Mouse (Mus musculus) erythroblast, adult 5-6 weeks (primary cell): ENCODE results near the gene Tnfaip3. TPM values are rescaled to one million over a fixed set of nuclear protein-coding genes. Genes with fewer than 3 reads are reported as not detected.

Experiments
- ATAC-seq: replicated peaks from 2 replicates; pipeline ENCODE4 v1.8.0; 2016; ENCODE audit warnings: moderate number of reproducible peaks, mild to moderate bottlenecking, moderate TSS enrichment, inconsistent platforms; ENCODE audit not compliant: poor library complexity, low FRiP score, severe bottlenecking
- total RNA-seq, 2 experiments: library from RNA; stranded (forward) in 1 of 2; stranded (reverse) in 1 of 2; fragments of 150-400 nt in 1 of 2; fragments of 200-764, 138-1000 nt in 1 of 2; gene quantifications; 2 replicates each; pipeline versions ENCODE4 v1.2.3 to v1.2.4; 2015 to 2017; ENCODE audit warnings: low replicate concordance in 2 of 2

The Tnfaip3 gene
- total RNA-seq (2015; ENCODE audit: low replicate concordance) = 4.0 TPM in 2 replicates
- total RNA-seq (2017; ENCODE audit: low replicate concordance) = 2.1 and 2.9 TPM in 2 replicates

GRCm38 (mm10) chr10:19015257-19015862, at the start of gene Tnfaip3:
Gene Tnfaip3, minus strand, starts transcription at chr10:19015657.
- peak; percentile 87 for ATAC-seq

- ATAC-seq = no peak
Measured at GRCm38 (mm10) chr10:19064651-19065601, 49.5 kb upstream of the Tnfaip3 start.

DNA sequence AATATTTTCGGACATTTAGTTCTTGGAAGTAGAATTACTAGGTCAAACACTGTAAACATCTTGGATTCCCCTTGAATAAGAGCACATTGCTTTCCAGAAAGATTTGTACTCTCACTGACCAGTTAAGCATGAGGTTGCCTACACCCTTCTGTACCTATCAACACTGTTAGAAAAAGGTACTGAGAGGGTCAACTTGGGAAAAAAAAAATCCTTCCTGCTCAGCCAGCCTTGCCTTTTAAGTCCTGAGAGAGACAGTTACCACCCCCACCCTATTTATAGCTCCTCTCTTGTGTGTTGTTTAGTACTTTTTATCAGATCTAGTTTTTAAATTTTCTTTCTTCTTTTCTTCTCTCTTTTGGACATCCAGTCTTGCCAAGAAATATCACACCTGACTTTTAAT, 48.2 kb upstream of the Tnfaip3 start:
- no peak for ATAC-seq

DNA sequence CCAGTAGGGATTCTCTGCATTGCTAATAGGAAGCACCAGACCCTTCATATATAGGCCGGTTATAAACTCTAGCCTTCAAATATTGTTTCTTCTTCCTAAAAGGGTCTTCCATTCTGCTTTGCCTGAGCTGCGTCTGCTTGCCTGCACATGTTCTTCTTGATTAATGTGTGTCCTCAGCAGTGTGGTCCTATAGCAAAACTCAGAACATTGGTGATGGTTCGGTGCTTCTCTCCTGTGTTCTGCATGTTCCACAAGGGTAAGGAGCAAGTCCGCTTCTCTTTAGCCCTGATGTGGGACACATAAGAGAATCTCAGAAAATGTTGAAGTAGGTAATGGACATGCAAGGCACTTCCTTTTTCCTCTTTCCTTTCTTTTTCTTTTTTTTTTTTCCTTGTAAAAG, 47.8 kb upstream of the Tnfaip3 start:
- no peak for ATAC-seq

GRCm38 (mm10) chr10:19062098-19062905, 46.8 kb upstream of the Tnfaip3 start:
- ATAC-seq = peak; percentile 68

DNA sequence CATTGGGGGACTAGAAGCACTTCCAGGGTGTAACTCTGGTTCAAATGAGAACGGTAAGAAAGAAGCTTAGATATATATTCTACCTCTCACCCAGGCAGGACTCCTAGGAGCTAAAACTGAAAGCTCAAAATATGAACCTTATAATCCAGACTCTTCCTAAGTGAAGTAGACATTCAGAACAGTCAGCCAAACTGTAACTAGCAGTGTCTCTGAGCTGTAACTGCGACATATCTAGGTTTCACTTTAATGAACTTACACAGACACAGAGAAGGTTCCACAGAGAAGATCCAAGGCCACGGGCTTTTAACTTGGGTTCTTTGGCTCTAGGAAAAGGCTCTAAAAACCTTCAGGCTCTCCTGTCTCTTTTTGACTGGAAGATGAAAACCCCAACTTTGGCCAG, 45.7 kb upstream of the Tnfaip3 start:
- ATAC-seq = no peak

- ATAC-seq = no peak
Measured at GRCm38 (mm10) chr10:19053524-19053923, 38.1 kb upstream of the Tnfaip3 start.

DNA sequence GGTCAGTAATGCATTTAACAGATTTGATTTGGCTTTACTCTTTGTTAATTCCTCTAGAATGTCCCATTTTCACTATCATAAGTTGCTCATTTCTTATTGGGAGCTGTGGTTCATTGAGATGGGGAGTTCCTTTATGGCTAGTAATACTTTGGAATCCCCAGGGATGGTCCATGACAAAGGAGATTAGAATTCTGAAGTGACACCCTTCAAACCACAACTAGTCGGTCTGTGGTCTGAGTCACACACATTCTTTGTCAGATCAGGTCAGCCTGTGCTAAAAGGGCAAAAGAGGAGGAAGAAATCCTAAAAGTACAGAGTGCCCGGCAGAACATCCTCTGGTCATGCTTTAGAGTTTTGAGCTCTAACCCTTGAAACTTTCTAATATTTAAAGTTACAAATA, 30.5 kb upstream of the Tnfaip3 start:
- ATAC-seq = no peak

- no peak for ATAC-seq
Measured at GRCm38 (mm10) chr10:19044765-19045516, 29.5 kb upstream of the Tnfaip3 start.

DNA sequence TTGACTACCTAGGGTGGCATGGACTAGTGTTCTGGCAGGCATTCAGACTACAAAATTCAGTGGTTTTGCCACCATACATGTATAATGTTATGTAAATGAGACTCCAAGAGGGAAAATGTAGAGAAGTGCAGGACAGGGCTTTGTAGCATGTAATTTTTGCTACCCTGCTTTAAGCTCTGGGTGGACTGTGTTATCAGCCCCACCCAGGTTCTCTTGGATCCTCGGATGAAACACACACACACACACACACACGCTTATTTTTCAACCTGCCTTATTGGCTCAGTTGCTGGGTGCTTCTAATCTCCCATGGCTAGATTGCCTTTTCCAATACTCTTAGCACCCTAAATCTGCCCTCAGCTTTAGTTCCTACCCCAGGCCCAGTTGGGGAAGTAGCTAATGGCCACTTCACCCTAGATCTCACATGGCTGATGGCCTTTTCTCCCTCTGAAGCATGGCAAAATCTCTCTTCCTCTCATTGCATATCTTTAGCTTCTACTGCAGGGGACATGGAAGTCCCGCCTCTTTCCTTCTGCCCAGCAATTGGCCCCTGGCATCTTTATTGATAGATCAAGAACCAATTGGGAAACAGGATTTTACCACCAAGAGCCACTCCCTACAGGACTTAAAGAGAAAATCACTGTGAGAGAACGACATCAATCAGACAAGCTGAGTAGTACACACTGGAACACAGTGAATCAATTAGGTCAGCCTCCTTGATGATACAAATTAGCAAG, 28.2 kb upstream of the Tnfaip3 start:
- ATAC-seq = no peak

GRCm38 (mm10) chr10:19040147-19040546, 24.7 kb upstream of the Tnfaip3 start:
- no peak for ATAC-seq

DNA sequence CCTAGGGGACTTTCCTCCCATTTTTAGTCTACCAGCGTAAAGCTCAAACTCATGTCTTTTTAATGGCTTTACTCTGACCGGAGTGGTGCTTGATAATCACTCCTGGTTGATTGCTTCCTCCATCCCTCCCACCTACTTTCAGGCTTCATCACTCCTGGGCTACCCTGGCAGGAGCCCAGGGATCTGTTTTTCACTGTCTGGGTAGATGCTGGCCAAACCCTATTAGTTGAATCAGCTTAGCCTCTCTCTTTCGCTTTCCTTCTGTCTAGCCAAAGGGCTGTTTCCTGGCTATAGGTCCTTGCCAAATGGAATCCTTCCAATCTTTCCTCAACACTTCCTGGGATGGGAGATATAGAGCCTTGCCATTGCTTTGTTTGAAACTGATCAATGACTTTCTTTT, 19.3 kb upstream of the Tnfaip3 start:
- ATAC-seq = no peak

DNA sequence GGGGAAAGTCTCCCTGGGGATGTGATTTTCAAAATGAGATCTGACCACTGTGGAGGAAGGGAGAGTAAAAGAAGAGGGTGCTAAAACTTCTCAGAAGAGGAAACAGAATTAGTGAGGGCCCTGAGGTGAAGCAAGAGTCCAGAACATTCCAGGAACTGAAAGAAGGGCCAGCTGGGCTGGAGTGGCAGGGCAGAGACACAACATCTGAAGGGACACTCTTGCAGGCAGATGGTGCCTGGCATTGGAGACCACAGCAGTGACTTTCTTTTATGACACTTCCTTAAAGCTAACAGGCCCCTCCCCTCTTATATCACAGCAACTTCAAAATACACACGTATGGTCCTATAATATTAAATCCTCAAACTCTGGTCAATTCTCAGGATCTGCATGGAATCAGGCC, 18.2 kb upstream of the Tnfaip3 start:
- ATAC-seq = no peak

DNA sequence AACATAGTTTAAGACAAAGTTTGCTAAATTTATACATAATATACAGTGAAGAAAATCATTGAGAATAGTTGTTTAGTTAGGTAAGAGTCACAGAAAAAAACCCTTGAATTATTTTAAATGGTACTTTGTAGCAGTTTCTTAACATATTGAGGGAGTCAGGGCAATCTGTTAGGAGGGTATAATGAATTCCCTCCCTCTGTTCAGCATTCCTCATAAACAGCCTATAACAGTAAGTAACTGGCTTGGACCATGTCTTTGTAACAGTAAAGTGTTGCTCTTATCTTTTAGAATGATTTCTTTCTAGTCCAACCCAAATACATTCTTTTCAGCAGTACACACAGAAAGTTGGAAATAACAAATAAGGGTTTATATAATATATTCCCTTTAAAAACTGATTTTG, 16.4 kb upstream of the Tnfaip3 start:
- no peak for ATAC-seq

DNA sequence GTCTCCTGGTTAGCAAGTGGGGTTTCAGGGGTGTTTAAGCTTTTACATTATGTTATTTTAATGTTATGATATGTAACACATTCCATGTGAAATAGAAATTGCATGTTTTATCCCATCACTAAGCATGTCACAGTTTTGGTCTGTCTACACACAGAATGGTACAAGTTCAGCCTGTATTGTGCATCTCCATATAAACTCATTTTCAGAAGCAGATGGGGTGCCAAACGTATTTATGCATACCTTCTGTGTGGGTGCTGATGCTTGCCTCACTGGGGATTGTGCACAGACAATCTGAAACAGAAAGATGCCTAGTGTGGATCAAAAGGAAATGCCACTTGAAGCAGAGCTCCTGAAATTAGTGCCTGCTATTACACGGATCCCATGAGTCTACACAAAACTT, 15.2 kb upstream of the Tnfaip3 start:
- ATAC-seq = no peak

GRCm38 (mm10) chr10:19026710-19027109, 11.3 kb upstream of the Tnfaip3 start:
- ATAC-seq = no peak

GRCm38 (mm10) chr10:19024353-19024752, 8.9 kb upstream of the Tnfaip3 start:
- ATAC-seq = no peak

- peak; percentile 76 for ATAC-seq
Measured at GRCm38 (mm10) chr10:19023622-19024326, 8.3 kb upstream of the Tnfaip3 start.
